Mouse (Mus musculus) limb, embryonic 15.5 days (tissue): ENCODE measurements around the gene Morc1. TPM values are rescaled to one million over a fixed set of nuclear protein-coding genes. Genes with fewer than 3 reads are reported as not detected.

ENCODE experiments used
- ATAC-seq: fragments of 200-750 bp; cut with Nextera tagmentation; 2 replicates; pipeline ENCODE4 v1.8.0; 2017; ENCODE audit warnings: low read depth, moderate TSS enrichment; ENCODE audit not compliant: insufficient number of reproducible peaks, low FRiP score, low TSS enrichment
- H3K27ac ChIP-seq: fragments of 300-500 bp; sonication (generic); 2 replicates; pipeline ENCODE4 v1.5.1; 2015; ENCODE audit warnings: moderate library complexity, mild to moderate bottlenecking, inconsistent platforms
- H3K27me3 ChIP-seq: fragments of 300-500 bp; sonication (generic); 2 replicates; pipeline ENCODE4 v1.6.1; 2015; ENCODE audit warnings: inconsistent platforms
- H3K36me3 ChIP-seq: fragments of 300-500 bp; sonication (generic); 2 replicates; pipeline ENCODE4 v1.6.1; 2015; ENCODE audit warnings: inconsistent platforms
- H3K4me1 ChIP-seq: fragments of 300-500 bp; sonication (generic); 2 replicates; pipeline ENCODE4 v1.6.1; 2015; ENCODE audit warnings: inconsistent platforms
- H3K4me2 ChIP-seq: fragments of 300-500 bp; sonication (generic); 2 replicates; pipeline ENCODE4 v1.6.1; 2015; ENCODE audit warnings: mild to moderate bottlenecking, inconsistent platforms
- H3K4me3 ChIP-seq: fragments of 300-500 bp; sonication (generic); 2 replicates; pipeline ENCODE4 v1.5.1; 2015; ENCODE audit warnings: mild to moderate bottlenecking, inconsistent platforms
- H3K9ac ChIP-seq: fragments of 300-500 bp; sonication (generic); 2 replicates; pipeline ENCODE4 v1.6.1; 2015; ENCODE audit warnings: inconsistent platforms
- H3K9me3 ChIP-seq: fragments of 300-500 bp; sonication (generic); 2 replicates; pipeline ENCODE4 v1.6.1; 2016; ENCODE audit warnings: inconsistent platforms
- WGBS: fragments of 180-500 bp; shearing (Covaris S2); methylation state at CpG from one replicate; pipeline ENCODE4 v1.1.7; 2015; 5-methylcytosine and 5-hydroxymethylcytosine counted together
- polyA plus RNA-seq: library from polyadenylated mRNA; unstranded; fragments of >200 nt; fragmentation: Nextera tagmentation; extraction: Ambion mirVana; gene quantifications from 2 replicates; pipeline ENCODE4 v1.2.1, GENCODE M21; 2015

The Morc1 gene
- polyA plus RNA-seq, 1 experiment from 2014 or later: 0.18 TPM

GRCm38 (mm10) chr16:48671696-48672095 lies 240.7 kb downstream of the Morc1 start:
- Histone ChIP-seq H3K27ac (no peak overlapping the region), H3K27me3 (no peaks in the 10 kb centered on the region), H3K9me3 (no peaks in the 10 kb centered on the region), H3K36me3 (no peaks in the 10 kb centered on the region), H3K9ac (no peak overlapping the region), H3K4me2 (no peak overlapping the region), H3K4me3 (no peak overlapping the region), H3K4me1 (no peaks in the 10 kb centered on the region)
- no peak for ATAC-seq
- WGBS: 58% methylated on average over 5 of the region's 5 CpGs

- no peaks in the 10 kb centered on the region for H3K4me1 ChIP-seq
- no peak overlapping the region for H3K4me2 ChIP-seq
- H3K36me3 ChIP-seq: no peaks in the 10 kb centered on the region
- H3K27me3 ChIP-seq: no peaks in the 10 kb centered on the region
- no peak overlapping the region for H3K27ac ChIP-seq
- H3K9ac ChIP-seq: no peak overlapping the region
- no peak for ATAC-seq
- H3K4me3 ChIP-seq: no peak overlapping the region
- WGBS: 82% methylated on average over 3 of the region's 3 CpGs
- no peaks in the 10 kb centered on the region for H3K9me3 ChIP-seq
Observed at GRCm38 (mm10) chr16:48672664-48673063, 241.6 kb downstream of the Morc1 start.

GRCm38 (mm10) chr16:48675607-48676006 lies 244.6 kb downstream of the Morc1 start:
- H3K27ac ChIP-seq: no peak overlapping the region
- H3K4me2 ChIP-seq: no peak overlapping the region
- WGBS: 11% methylated on average over 10 of the region's 10 CpGs
- no peak overlapping the region for H3K4me3 ChIP-seq
- H3K4me1 ChIP-seq: no peaks in the 10 kb centered on the region
- ATAC-seq: peak; percentile 44; the same call in 1 of the 2 replicates
- no peak overlapping the region for H3K9ac ChIP-seq
- no peaks in the 10 kb centered on the region for H3K27me3 ChIP-seq
- H3K9me3 ChIP-seq: no peaks in the 10 kb centered on the region
- H3K36me3 ChIP-seq: no peaks in the 10 kb centered on the region

- Histone ChIP-seq H3K9ac (no peak overlapping the region), H3K27me3 (no peaks in the 10 kb centered on the region), H3K4me1 (no peaks in the 10 kb centered on the region), H3K36me3 (no peaks in the 10 kb centered on the region), H3K9me3 (no peaks in the 10 kb centered on the region), H3K4me3 (no peak overlapping the region), H3K4me2 (no peak overlapping the region), H3K27ac (no peak overlapping the region)
- WGBS: 64% methylated on average over 2 of the region's 2 CpGs
- no peak for ATAC-seq
Observed at GRCm38 (mm10) chr16:48676205-48676604, 245.2 kb downstream of the Morc1 start.

DNA sequence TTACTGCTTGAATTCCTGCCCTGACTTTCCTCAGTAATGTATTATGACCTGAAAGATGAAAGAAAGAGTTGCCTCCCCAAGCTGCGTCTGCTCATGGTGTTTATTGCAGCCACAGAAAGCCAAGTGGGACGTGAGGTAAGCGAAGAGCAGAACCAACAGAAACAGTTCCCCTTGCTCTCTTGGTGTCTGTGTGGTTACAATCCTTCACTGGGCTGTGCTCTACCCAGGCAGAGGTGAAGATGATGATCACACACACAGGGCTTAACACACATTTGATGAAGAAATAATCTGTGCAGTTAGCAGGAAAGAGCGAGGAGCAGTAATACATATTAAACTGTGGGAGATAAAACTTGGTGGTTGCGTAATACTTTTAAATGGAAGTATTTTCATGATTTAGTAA lies 246.3 kb downstream of the Morc1 start:
- ATAC-seq: no peak
- Histone ChIP-seq H3K9me3 (no peaks in the 10 kb centered on the region), H3K9ac (no peak overlapping the region), H3K27me3 (no peaks in the 10 kb centered on the region), H3K4me1 (no peaks in the 10 kb centered on the region), H3K4me2 (no peak overlapping the region), H3K27ac (no peak overlapping the region), H3K36me3 (no peaks in the 10 kb centered on the region), H3K4me3 (no peak overlapping the region)
- WGBS: 49% methylated on average over 5 of the region's 5 CpGs

GRCm38 (mm10) chr16:48678029-48678428 lies 247.0 kb downstream of the Morc1 start:
- ATAC-seq: no peak
- Histone ChIP-seq H3K9me3 (no peaks in the 10 kb centered on the region), H3K36me3 (no peaks in the 10 kb centered on the region), H3K4me1 (no peaks in the 10 kb centered on the region), H3K27ac (no peak overlapping the region), H3K4me2 (no peak overlapping the region), H3K27me3 (no peaks in the 10 kb centered on the region), H3K9ac (no peak overlapping the region), H3K4me3 (no peak overlapping the region)
- WGBS: 92% methylated on average over 1 of the region's 1 CpGs

Other genes starting within 250 kb of the Morc1 start
- not detected in 2 replicates for gene Dppa4, start 147.5 kb upstream of the Morc1 start, polyA plus RNA-seq
- gene Dppa2, start 127.3 kb upstream of the Morc1 start, polyA plus RNA-seq: not detected in 2 replicates
- not detected in 2 replicates for gene Gm5485, start 18.8 kb upstream of the Morc1 start, polyA plus RNA-seq